Mouse (Mus musculus) right cerebral cortex, postnatal 36 days (tissue): Measurements from ENCODE around the gene Lgr4.

Source experiments
- DNase-seq, 2 experiments: peaks; one replicate each; pipeline ENCODE4 v3.0.0; 2022; ENCODE audit warnings: low spot score in 2 of 2, mixed read lengths in 1 of 2

The Lgr4 gene

GRCm38 (mm10) chr2:110017087-110017486 lies 99.6 kb downstream of the Lgr4 start:
- no peak for DNase-seq

GRCm38 (mm10) chr2:110017616-110018505 lies 100.4 kb downstream of the Lgr4 start, which contains the start of gene Ccdc34:
Gene Ccdc34 (plus strand): TSS chr2:110017817.
- DNase-seq = peak; percentile 86 to 89

- DNase-seq = no peak
These were observed 102.2 kb downstream of the Lgr4 start for GRCm38 (mm10) chr2:110019656-110020055.

- DNase-seq = no peak
These were observed 103.0 kb downstream of the Lgr4 start for GRCm38 (mm10) chr2:110020430-110020829.

- no peak for DNase-seq
These were observed 118.8 kb downstream of the Lgr4 start for GRCm38 (mm10) chr2:110036265-110036664.

GRCm38 (mm10) chr2:110036665-110037064 lies 119.2 kb downstream of the Lgr4 start:
- no peak for DNase-seq

- DNase-seq = no peak
These were observed 119.8 kb downstream of the Lgr4 start for GRCm38 (mm10) chr2:110037221-110037620.

- DNase-seq = peak; percentile 28 to 56
These were observed 120.9 kb downstream of the Lgr4 start for GRCm38 (mm10) chr2:110038341-110038740.

- DNase-seq = no peak
These were observed 125.7 kb downstream of the Lgr4 start for GRCm38 (mm10) chr2:110042861-110043760.

GRCm38 (mm10) chr2:110058424-110058823 lies 141.0 kb downstream of the Lgr4 start:
- no peak for DNase-seq

GRCm38 (mm10) chr2:110063131-110063530 lies 145.7 kb downstream of the Lgr4 start:
- no peak for DNase-seq
